Mouse (Mus musculus): ENCODE data around the gene Pappa. TPM values are rescaled to one million over a fixed set of nuclear protein-coding genes. Genes with fewer than 3 reads are reported as not detected.

The Pappa gene
- not detected in 2 replicates for total RNA-seq (2012; rRNA removed)
- total RNA-seq (2014; rRNA removed), result not detected in 2 replicates
- polyA plus RNA-seq (2012; ENCODE audit: insufficient read length, low read depth), result not detected in 2 replicates

GRCm38 (mm10) chr4:65123741-65124224, at the start of gene Pappa:
Gene Pappa (plus strand): TSS chr4:65124174.
- TF ChIP-seq BHLHE40 (IDR thresholded peaks at IDR 0.05; ENCODE audit: low read depth, low read length) (no peak), JUN (IDR thresholded peaks at IDR 0.05; ENCODE audit: insufficient read depth, low read depth, low read length) (no peak), MEF2A (IDR thresholded peaks at IDR 0.05; ENCODE audit: borderline replicate concordance, low read depth, low read length) (no peak), PAX5 (IDR thresholded peaks at IDR 0.05; ENCODE audit: low read length) (no peak), NELFE (IDR thresholded peaks at IDR 0.05; ENCODE audit: low read depth, low read length) (no peak), MYC (IDR thresholded peaks at IDR 0.05; ENCODE audit: low read depth, low read length) (no peak), SMC3 (IDR thresholded peaks at IDR 0.05; ENCODE audit: low read depth, low read length) (no peak), CHD2 (IDR thresholded peaks at IDR 0.05; ENCODE audit: low read length) (no peak), USF2 (conservative IDR thresholded peaks at IDR 0.05; ENCODE audit: low read depth, low read length) (no peak)
- no peaks in the 10 kb centered on the region for H3K36me3 ChIP-seq (replicated peaks in 1 of 2; ENCODE audit: control insufficient read depth in 1 of 2, insufficient read depth in 1 of 2, low read length in 1 of 2)
- no peaks in the 10 kb centered on the region for H3K79me2 ChIP-seq (replicated peaks; ENCODE audit: control insufficient read depth, extremely low read depth, insufficient read depth, poor library complexity, severe bottlenecking)
- H3K4me1 ChIP-seq (ENCODE audit: control insufficient read depth in 1 of 2, insufficient read depth in 2 of 2), result no peaks in the 10 kb centered on the region
- peaks cover 48% of the 10 kb centered on the region for H3K9me3 ChIP-seq (replicated peaks; ENCODE audit: low read length)
- H3K9ac ChIP-seq (ENCODE audit: insufficient read depth, low read depth), result no peak within 1 kb of the TSS
- no peaks in the 10 kb centered on the region for H3K27me3 ChIP-seq (replicated peaks)
- DNase-seq (ENCODE audit: extremely low read depth), result no peak
- no peak within 1 kb of the TSS for H3K4me2 ChIP-seq (ENCODE audit: insufficient read depth, low read depth, poor library complexity, severe bottlenecking)
- H3K4me3 ChIP-seq (replicated peaks in 1 of 3; ENCODE audit: low read depth in 2 of 3, low read length in 2 of 3, poor library complexity in 1 of 3), result no peak within 1 kb of the TSS
- dilution Hi-C loops (cut with MboI; ENCODE audit: extremely low pct_ligation_motif_present, extremely low pct_unique_long_range_greater_than_20kb, low sequenced_read_pairs), result no loop called here
- no peak within 1 kb of the TSS for H3K27ac ChIP-seq (ENCODE audit: insufficient read depth, low read depth)
- in situ Hi-C loops (cut with MboI; ENCODE audit: low pct_ligation_motif_present, low pct_unique_long_range_greater_than_20kb, low sequenced_read_pairs), result no loop called here

DNA sequence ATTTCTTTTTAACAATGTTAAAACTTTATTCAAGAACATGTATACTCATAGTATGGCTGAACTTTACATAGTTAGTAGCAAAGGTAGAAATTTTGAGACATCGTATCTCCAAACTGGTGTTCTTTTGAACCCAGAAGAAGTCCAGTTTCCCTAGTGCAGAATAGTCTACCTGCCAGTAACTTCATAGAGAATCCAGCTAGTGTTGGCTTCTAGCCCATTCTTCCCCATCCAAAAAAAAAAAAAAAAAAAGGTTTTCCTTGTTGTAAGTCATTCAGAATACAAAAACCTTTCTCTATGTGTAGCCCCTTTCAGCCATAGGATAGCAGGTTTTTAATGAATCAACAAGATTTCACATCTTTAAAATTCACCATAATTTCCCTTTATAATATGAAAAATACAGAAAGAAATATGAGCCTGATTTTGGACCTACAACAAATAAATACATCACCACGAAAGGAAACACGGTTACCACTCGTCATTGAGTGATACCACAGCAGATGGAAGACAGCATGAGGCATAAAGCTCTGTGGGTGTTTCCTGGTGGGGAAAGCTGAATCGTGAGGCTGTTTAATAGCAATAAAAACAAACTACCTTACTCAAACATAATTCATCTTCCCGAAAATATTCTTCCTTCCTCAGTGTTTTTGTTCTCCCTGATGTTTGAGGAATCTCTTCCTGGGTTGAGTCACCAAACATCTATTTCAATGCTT, 45.9 kb upstream of the Pappa start:
- no peak overlapping the region for H3K9ac ChIP-seq (ENCODE audit: insufficient read depth, low read depth)
- no peak overlapping the region for H3K27ac ChIP-seq (ENCODE audit: insufficient read depth, low read depth)
- in situ Hi-C loops (cut with MboI; ENCODE audit: low pct_ligation_motif_present, low pct_unique_long_range_greater_than_20kb, low sequenced_read_pairs) (no loop called here), dilution Hi-C loops (cut with MboI; ENCODE audit: extremely low pct_ligation_motif_present, extremely low pct_unique_long_range_greater_than_20kb, low sequenced_read_pairs) (no loop called here)
- H3K4me1 ChIP-seq (ENCODE audit: control insufficient read depth in 1 of 2, insufficient read depth in 2 of 2), result no peaks in the 10 kb centered on the region
- no peaks in the 10 kb centered on the region for H3K27me3 ChIP-seq (replicated peaks)
- no peak overlapping the region for H3K4me3 ChIP-seq (replicated peaks in 1 of 3; ENCODE audit: low read depth in 2 of 3, low read length in 2 of 3, poor library complexity in 1 of 3)
- peaks cover 6% of the 10 kb centered on the region for H3K9me3 ChIP-seq (replicated peaks; ENCODE audit: low read length)
- H3K36me3 ChIP-seq (replicated peaks in 1 of 2; ENCODE audit: control insufficient read depth in 1 of 2, insufficient read depth in 1 of 2, low read length in 1 of 2), result no peaks in the 10 kb centered on the region
- no peak for TF ChIP-seq JUND (conservative IDR thresholded peaks at IDR 0.05; ENCODE audit: low read depth, low read length)
- TF ChIP-seq ZC3H11A (IDR thresholded peaks at IDR 0.05; ENCODE audit: low read depth, low read length), result no peak
- TF ChIP-seq JUN (IDR thresholded peaks at IDR 0.05; ENCODE audit: insufficient read depth, low read depth, low read length), result no peak
- no peak for TF ChIP-seq MAX (IDR thresholded peaks at IDR 0.05; ENCODE audit: low read length)
- TF ChIP-seq CHD1 (IDR thresholded peaks at IDR 0.05; ENCODE audit: low read depth, low read length), result no peak
- no peak for TF ChIP-seq TCF12 (IDR thresholded peaks at IDR 0.05; ENCODE audit: low read depth, low read length)
- no peak for TF ChIP-seq SMC3 (IDR thresholded peaks at IDR 0.05; ENCODE audit: low read depth, low read length)
- no peak for TF ChIP-seq SIN3A (IDR thresholded peaks at IDR 0.05; ENCODE audit: low read length)
- no peak for TF ChIP-seq GABPA (IDR thresholded peaks at IDR 0.05; ENCODE audit: insufficient replicate concordance, low read depth, low read length)
- no peak for TF ChIP-seq NRF1 (IDR thresholded peaks at IDR 0.05; ENCODE audit: low read depth, low read length)
- TF ChIP-seq MAFK (IDR thresholded peaks at IDR 0.05; ENCODE audit: insufficient replicate concordance, low read length), result no peak
- TF ChIP-seq RAD21 (IDR thresholded peaks at IDR 0.05; ENCODE audit: low read depth, low read length), result no peak
- TF ChIP-seq USF1 (IDR thresholded peaks at IDR 0.05; ENCODE audit: low read depth, low read length), result no peak
- TF ChIP-seq NELFE (IDR thresholded peaks at IDR 0.05; ENCODE audit: low read depth, low read length), result no peak
- no peak for TF ChIP-seq E2F4 (IDR thresholded peaks at IDR 0.05; ENCODE audit: insufficient replicate concordance, low read depth, low read length)
- no peak for TF ChIP-seq MAZ (IDR thresholded peaks at IDR 0.05; ENCODE audit: low read depth, low read length)
- TF ChIP-seq MEF2A (IDR thresholded peaks at IDR 0.05; ENCODE audit: borderline replicate concordance, low read depth, low read length), result no peak
- TF ChIP-seq USF2 (conservative IDR thresholded peaks at IDR 0.05; ENCODE audit: low read depth, low read length), result no peak
- no peak for TF ChIP-seq MYC (IDR thresholded peaks at IDR 0.05; ENCODE audit: low read depth, low read length)
- TF ChIP-seq POLR2AphosphoS2 (IDR thresholded peaks at IDR 0.05; ENCODE audit: low read depth, low read length), result no peak
- DNase-seq (ENCODE audit: extremely low read depth), result no peak
- no peak overlapping the region for H3K4me2 ChIP-seq (ENCODE audit: insufficient read depth, low read depth, poor library complexity, severe bottlenecking)
- H3K79me2 ChIP-seq (replicated peaks; ENCODE audit: control insufficient read depth, extremely low read depth, insufficient read depth, poor library complexity, severe bottlenecking), result no peaks in the 10 kb centered on the region
